19 mouse cellular contexts compared by ENCODE assay signal in genomic region chr11:119375425-119375824, GRCm38 (mm10). TPM values are rescaled to one million over a fixed set of nuclear protein-coding genes. Genes with fewer than 3 reads are reported as not detected.
DNase-seq lines count a peak whose midpoint lies in the region; ATAC-seq and TF ChIP-seq lines count a peak whose summit lies in the region.
"Had no signal": no experiment of that assay in that cellular context is flagged by ENCODE, and none has a peak within 500 bp of the region (broad histone marks: within the 10 kb centered on the region; RNA-seq: fewer than 3 reads in every experiment).

No protein-coding gene starts in this region.

- no peak for TF ChIP-seq CTCF in lung, adult 2 months (IDR thresholded peaks at IDR 0.05; ENCODE audit: insufficient read depth, low read length)

- ATAC-seq in forebrain, embryonic 11.5 days (replicated peaks; ENCODE audit: low FRiP score): no peak
- ATAC-seq in forebrain, embryonic 16.5 days: no peak
- ATAC-seq in lung, embryonic 16.5 days (ENCODE audit: low read depth): peak; percentile 41; the same call in 1 of the 2 replicates
- ATAC-seq in liver, embryonic 15.5 days (ENCODE audit: insufficient read depth): peak; percentile 35; the same call in 1 of the 2 replicates
- ATAC-seq: forebrain, embryonic 14.5 days; hindbrain, postnatal 0 days had no signal

- H3K4me3 ChIP-seq in forebrain, embryonic 11.5 days (ENCODE audit: low read depth, low read length): no peak overlapping the region
- no peak overlapping the region for H3K4me3 ChIP-seq in forebrain, embryonic 16.5 days (replicated peaks; ENCODE audit: low read length)
- H3K4me3 ChIP-seq in lung, embryonic 16.5 days (ENCODE audit: low read length): no peak overlapping the region
- H3K4me3 ChIP-seq in lung, adult 2 months (replicated peaks; ENCODE audit: extremely low read depth, low read depth, low read length): no peak overlapping the region
- H3K4me3 ChIP-seq in liver, embryonic 15.5 days (replicated peaks): no peak overlapping the region
- H3K4me3 ChIP-seq: heart, embryonic 12.5 days; midbrain, embryonic 12.5 days had no signal

- TF ChIP-seq POLR2A in lung, adult 2 months (IDR thresholded peaks at IDR 0.05; ENCODE audit: borderline replicate concordance, extremely low read depth, low read depth, low read length): no peak

- H3K4me2 ChIP-seq in forebrain, embryonic 11.5 days (ENCODE audit: low read depth, low read length, severe bottlenecking): no peak overlapping the region
- H3K4me2 ChIP-seq in forebrain, embryonic 16.5 days (ENCODE audit: low read length): no peak overlapping the region
- H3K4me2 ChIP-seq in lung, embryonic 16.5 days (ENCODE audit: low read depth, low read length): no peak overlapping the region
- no peak overlapping the region for H3K4me2 ChIP-seq in liver, embryonic 15.5 days
- H3K4me2 ChIP-seq: heart, embryonic 12.5 days; midbrain, embryonic 12.5 days had no signal

- no peaks in the 10 kb centered on the region; the same call in 1 of the 2 replicates for H3K36me3 ChIP-seq in forebrain, embryonic 11.5 days (ENCODE audit: control insufficient read depth, insufficient read depth, low read length)
- H3K36me3 ChIP-seq in forebrain, embryonic 16.5 days (ENCODE audit: control insufficient read depth, insufficient read depth): no peaks in the 10 kb centered on the region
- H3K36me3 ChIP-seq in lung, embryonic 16.5 days (ENCODE audit: control insufficient read depth, insufficient read depth, low read length): no peaks in the 10 kb centered on the region
- no peaks in the 10 kb centered on the region for H3K36me3 ChIP-seq in liver, embryonic 15.5 days (replicated peaks)

- WGBS in forebrain, embryonic 11.5 days: 79% methylated on average over 6 of the region's 6 CpGs
- 93% methylated on average over 6 of the region's 6 CpGs for WGBS in forebrain, embryonic 16.5 days
- WGBS in lung, embryonic 16.5 days: 67% methylated on average over 6 of the region's 6 CpGs
- WGBS in lung, adult 2 months: 35% methylated on average over 6 of the region's 6 CpGs
- 29% methylated on average over 6 of the region's 6 CpGs for WGBS in liver, embryonic 15.5 days (ENCODE audit: insufficient replicate concordance)

- H3K27me3 ChIP-seq in forebrain, embryonic 11.5 days (ENCODE audit: control insufficient read depth, insufficient read depth, low read length): no peaks in the 10 kb centered on the region
- no peaks in the 10 kb centered on the region for H3K27me3 ChIP-seq in forebrain, embryonic 16.5 days (replicated peaks; ENCODE audit: control insufficient read depth, insufficient read depth, low read length)
- H3K27me3 ChIP-seq in lung, embryonic 16.5 days (ENCODE audit: control insufficient read depth, insufficient read depth, low read depth, low read length): no peaks in the 10 kb centered on the region
- no peaks in the 10 kb centered on the region for H3K27me3 ChIP-seq in liver, embryonic 15.5 days
- H3K27me3 ChIP-seq: CH12.LX; heart, embryonic 12.5 days; midbrain, embryonic 12.5 days had no signal

- H3K9me3 ChIP-seq in forebrain, embryonic 11.5 days (ENCODE audit: control insufficient read depth, low read length): no peaks in the 10 kb centered on the region
- H3K9me3 ChIP-seq in forebrain, embryonic 16.5 days (ENCODE audit: control insufficient read depth, low read length): no peaks in the 10 kb centered on the region
- H3K9me3 ChIP-seq in lung, embryonic 16.5 days (ENCODE audit: control insufficient read depth, low read length): no peaks in the 10 kb centered on the region
- H3K9me3 ChIP-seq in liver, embryonic 15.5 days (replicated peaks): no peaks in the 10 kb centered on the region
- H3K9me3 ChIP-seq: heart, embryonic 12.5 days; midbrain, embryonic 12.5 days had no signal

- no peak overlapping the region for H3K27ac ChIP-seq in forebrain, embryonic 11.5 days (ENCODE audit: low read depth, low read length)
- H3K27ac ChIP-seq in forebrain, embryonic 16.5 days (ENCODE audit: low read length): no peak overlapping the region
- H3K27ac ChIP-seq in lung, embryonic 16.5 days (ENCODE audit: low read length): no peak overlapping the region
- H3K27ac ChIP-seq in liver, embryonic 15.5 days (replicated peaks): no peak overlapping the region
- H3K27ac ChIP-seq: hindbrain, postnatal 0 days; midbrain, embryonic 12.5 days had no signal

- H3K4me1 ChIP-seq in forebrain, embryonic 11.5 days (replicated peaks; ENCODE audit: control insufficient read depth, insufficient read depth, low read length): no peaks in the 10 kb centered on the region
- H3K4me1 ChIP-seq in forebrain, embryonic 16.5 days (replicated peaks; ENCODE audit: control insufficient read depth, insufficient read depth, low read length): no peaks in the 10 kb centered on the region
- no peaks in the 10 kb centered on the region for H3K4me1 ChIP-seq in lung, embryonic 16.5 days (replicated peaks; ENCODE audit: control insufficient read depth, insufficient read depth, low read length)
- no peaks in the 10 kb centered on the region for H3K4me1 ChIP-seq in lung, adult 2 months (ENCODE audit: control insufficient read depth, insufficient read depth, low read length)
- peaks cover 17% of the 10 kb centered on the region for H3K4me1 ChIP-seq in liver, embryonic 15.5 days (replicated peaks)
- H3K4me1 ChIP-seq: midbrain, embryonic 12.5 days had no signal

- H3K9ac ChIP-seq in forebrain, embryonic 11.5 days (ENCODE audit: low read length): no peak overlapping the region
- no peak overlapping the region for H3K9ac ChIP-seq in forebrain, embryonic 16.5 days (replicated peaks; ENCODE audit: low read depth, low read length)
- H3K9ac ChIP-seq in lung, embryonic 16.5 days (ENCODE audit: low read length): no peak overlapping the region
- no peak overlapping the region for H3K9ac ChIP-seq in liver, embryonic 15.5 days
- H3K9ac ChIP-seq: heart, embryonic 12.5 days; midbrain, embryonic 12.5 days had no signal

- DNase-seq in forebrain, embryonic 11.5 days (ENCODE audit: low spot score): peak; percentile 32
- no peak for DNase-seq in lung, adult 2 months
- DNase-seq in ovary, postnatal 36 days (ENCODE audit: low spot score): no peak
- no peak for DNase-seq in ovary, postnatal 14 days (ENCODE audit: low spot score)
- DNase-seq in cerebellum, postnatal 25 days: no peak
- DNase-seq: adrenal gland, postnatal 14 days; cerebellum, adult 9-11 months; gastrocnemius, postnatal 10 days; heart, postnatal 4 days; kidney, postnatal 25 days; lung, postnatal 14 days had no signal

RNA-seq across cellular contexts. Expression of gene Rnf213, which starts 17.5 kb away (rescaled TPM):
- 1.8 and 2.1 TPM in 2 replicates for polyA plus RNA-seq in forebrain, embryonic 11.5 days (2014; fragmentation: Nextera tagmentation; extraction: Ambion mirVana)
- polyA plus RNA-seq in forebrain, embryonic 16.5 days (2015; fragmentation: Nextera tagmentation; extraction: Ambion mirVana): 1.3 TPM in 2 replicates
- polyA plus RNA-seq in lung, embryonic 16.5 days (2015; fragmentation: Nextera tagmentation; extraction: Ambion mirVana): 6.8 and 7.5 TPM in 2 replicates
- 19.5 and 24.3 TPM in 2 replicates for polyA plus RNA-seq in lung, adult 2 months (2012; rRNA removed)
- 4.2 TPM in 2 replicates for polyA plus RNA-seq in liver, embryonic 15.5 days (2015; fragmentation: Nextera tagmentation; extraction: Ambion mirVana)

RNA-seq across cellular contexts. Expression of gene Slc26a11, which starts 20.1 kb away (rescaled TPM):
- polyA plus RNA-seq in forebrain, embryonic 11.5 days (2014; fragmentation: Nextera tagmentation; extraction: Ambion mirVana): 7.2 and 7.9 TPM in 2 replicates
- polyA plus RNA-seq in forebrain, embryonic 16.5 days (2015; fragmentation: Nextera tagmentation; extraction: Ambion mirVana): 3.3 and 3.7 TPM in 2 replicates
- 12.4 and 12.6 TPM in 2 replicates for polyA plus RNA-seq in lung, embryonic 16.5 days (2015; fragmentation: Nextera tagmentation; extraction: Ambion mirVana)
- 25.7 and 28.0 TPM in 2 replicates for polyA plus RNA-seq in lung, adult 2 months (2012; rRNA removed)
- 1.6 and 2.6 TPM in 2 replicates for polyA plus RNA-seq in liver, embryonic 15.5 days (2015; fragmentation: Nextera tagmentation; extraction: Ambion mirVana)

RNA-seq across cellular contexts. Expression of gene Sgsh, which starts 20.1 kb away (rescaled TPM):
- 6.6 and 7.3 TPM in 2 replicates for polyA plus RNA-seq in forebrain, embryonic 11.5 days (2014; fragmentation: Nextera tagmentation; extraction: Ambion mirVana)
- 3.7 and 4.0 TPM in 2 replicates for polyA plus RNA-seq in forebrain, embryonic 16.5 days (2015; fragmentation: Nextera tagmentation; extraction: Ambion mirVana)
- 6.7 and 8.4 TPM in 2 replicates for polyA plus RNA-seq in lung, embryonic 16.5 days (2015; fragmentation: Nextera tagmentation; extraction: Ambion mirVana)
- 63.2 and 66.5 TPM in 2 replicates for polyA plus RNA-seq in lung, adult 2 months (2012; rRNA removed)
- polyA plus RNA-seq in liver, embryonic 15.5 days (2015; fragmentation: Nextera tagmentation; extraction: Ambion mirVana): 1.9 and 2.3 TPM in 2 replicates

Comparison
In these comparisons a context has a peak if more than half of its experiments do, and no peak if none do; other contexts are left out.
1. ATAC-seq: peak in lung, embryonic 16.5 days (single experiment) and liver, embryonic 15.5 days (single experiment); none in forebrain, embryonic 11.5 days (single experiment) and forebrain, embryonic 16.5 days (single experiment).